Mouse (Mus musculus): ENCODE measurements around the gene Arl8b. TPM values are rescaled to one million over a fixed set of nuclear protein-coding genes. Genes with fewer than 3 reads are reported as not detected.

Arl8b gene
- total and polyA plus RNA-seq, 2 experiments from 2014 or later = 75.9 to 97.6 TPM

GRCm38 (mm10) chr6:108772913-108773312 is 10.0 kb upstream of the Arl8b start:
- Histone ChIP-seq H3K36me3 (ENCODE audit: insufficient read depth) (no peaks in the 10 kb centered on the region), H3K4me3 (ENCODE audit: low read depth, low read length) (no peak overlapping the region), H3K9ac (no peak overlapping the region), H3K4me2 (ENCODE audit: low read depth) (no peak overlapping the region), H3K4me1 (ENCODE audit: insufficient read depth) (no peaks in the 10 kb centered on the region), H3K27ac (ENCODE audit: low read depth, low read length) (no peak overlapping the region), H3K9me3 (ENCODE audit: low read length) (no peaks in the 10 kb centered on the region), H3K27me3 (ENCODE audit: insufficient read depth, low read length) (no peaks in the 10 kb centered on the region)
- ATAC-seq = peak; percentile 86
- 15% methylated on average over 9 of the region's 9 CpGs for WGBS
- DNase-seq = peak; percentile 85
- peak; percentile 88 for TF ChIP-seq CTCF (IDR thresholded peaks at IDR 0.05; ENCODE audit: low read depth)

- DNase-seq (no peak), ATAC-seq (no peak)
- TF ChIP-seq CTCF (IDR thresholded peaks at IDR 0.05; ENCODE audit: low read depth) = no peak
- Histone ChIP-seq H3K9ac (no peak overlapping the region), H3K27ac (ENCODE audit: low read depth, low read length) (no peak overlapping the region), H3K9me3 (ENCODE audit: low read length) (no peaks in the 10 kb centered on the region), H3K4me3 (ENCODE audit: low read depth, low read length) (no peak overlapping the region), H3K4me2 (ENCODE audit: low read depth) (no peak overlapping the region), H3K4me1 (ENCODE audit: insufficient read depth) (no peaks in the 10 kb centered on the region), H3K36me3 (ENCODE audit: insufficient read depth) (no peaks in the 10 kb centered on the region), H3K27me3 (ENCODE audit: insufficient read depth, low read length) (no peaks in the 10 kb centered on the region)
- WGBS = 78% methylated on average over 6 of the region's 6 CpGs
Measured at GRCm38 (mm10) chr6:108773480-108773879, 9.4 kb upstream of the Arl8b start.

- H3K4me2 ChIP-seq (ENCODE audit: low read depth) = no peak overlapping the region
- H3K9ac ChIP-seq = no peak overlapping the region
- no peak for TF ChIP-seq CTCF (IDR thresholded peaks at IDR 0.05; ENCODE audit: low read depth)
- H3K27me3 ChIP-seq (ENCODE audit: insufficient read depth, low read length) = no peaks in the 10 kb centered on the region
- H3K4me3 ChIP-seq (ENCODE audit: low read depth, low read length) = no peak overlapping the region
- DNase-seq (no peak), ATAC-seq (no peak)
- H3K9me3 ChIP-seq (ENCODE audit: low read length) = no peaks in the 10 kb centered on the region
- H3K4me1 ChIP-seq (ENCODE audit: insufficient read depth) = no peaks in the 10 kb centered on the region
- H3K27ac ChIP-seq (ENCODE audit: low read depth, low read length) = no peak overlapping the region
- no peaks in the 10 kb centered on the region for H3K36me3 ChIP-seq (ENCODE audit: insufficient read depth)
Measured at GRCm38 (mm10) chr6:108776274-108776673, 6.6 kb upstream of the Arl8b start.

GRCm38 (mm10) chr6:108777560-108778287 is 5.2 kb upstream of the Arl8b start:
- WGBS = 78% methylated on average over 8 of the region's 8 CpGs
- Histone ChIP-seq H3K9ac (no peak overlapping the region), H3K36me3 (ENCODE audit: insufficient read depth) (no peaks in the 10 kb centered on the region), H3K9me3 (ENCODE audit: low read length) (no peaks in the 10 kb centered on the region), H3K27ac (ENCODE audit: low read depth, low read length) (no peak overlapping the region), H3K4me3 (ENCODE audit: low read depth, low read length) (no peak overlapping the region), H3K4me1 (ENCODE audit: insufficient read depth) (no peaks in the 10 kb centered on the region), H3K4me2 (ENCODE audit: low read depth) (no peak overlapping the region), H3K27me3 (ENCODE audit: insufficient read depth, low read length) (no peaks in the 10 kb centered on the region)
- no peak for TF ChIP-seq CTCF (IDR thresholded peaks at IDR 0.05; ENCODE audit: low read depth)
- no peak for ATAC-seq
- DNase-seq = no peak

- H3K27ac ChIP-seq (ENCODE audit: low read depth, low read length) = no peak overlapping the region
- WGBS = 70% methylated on average over 5 of the region's 5 CpGs
- H3K9ac ChIP-seq = no peak overlapping the region
Measured at GRCm38 (mm10) chr6:108778399-108778798, 4.5 kb upstream of the Arl8b start.

GRCm38 (mm10) chr6:108781865-108782264 is 1.0 kb upstream of the Arl8b start:
- Histone ChIP-seq H3K36me3 (ENCODE audit: insufficient read depth) (no peaks in the 10 kb centered on the region), H3K4me1 (ENCODE audit: insufficient read depth) (peaks cover 11% of the 10 kb centered on the region), H3K4me3 (ENCODE audit: low read depth, low read length) (no peak overlapping the region), H3K9ac (no peak overlapping the region), H3K27me3 (ENCODE audit: insufficient read depth, low read length) (no peaks in the 10 kb centered on the region), H3K4me2 (ENCODE audit: low read depth) (no peak overlapping the region), H3K9me3 (ENCODE audit: low read length) (no peaks in the 10 kb centered on the region), H3K27ac (ENCODE audit: low read depth, low read length) (no peak overlapping the region)
- no peak for TF ChIP-seq CTCF (IDR thresholded peaks at IDR 0.05; ENCODE audit: low read depth)
- WGBS = 65% methylated on average over 6 of the region's 6 CpGs
- ATAC-seq = no peak
- no peak for DNase-seq

More at GRCm38 (mm10) chr6:108778399-108778798, 4.5 kb upstream of the Arl8b start:
- no peak overlapping the region for H3K4me3 ChIP-seq (ENCODE audit: low read depth, low read length)
- no peak for TF ChIP-seq CTCF (IDR thresholded peaks at IDR 0.05; ENCODE audit: low read depth)
- H3K36me3 ChIP-seq (ENCODE audit: insufficient read depth) = no peaks in the 10 kb centered on the region
- ATAC-seq (no peak), DNase-seq (no peak)
- no peaks in the 10 kb centered on the region for H3K27me3 ChIP-seq (ENCODE audit: insufficient read depth, low read length)
- no peaks in the 10 kb centered on the region for H3K9me3 ChIP-seq (ENCODE audit: low read length)
- no peak overlapping the region for H3K4me2 ChIP-seq (ENCODE audit: low read depth)
- H3K4me1 ChIP-seq (ENCODE audit: insufficient read depth) = no peaks in the 10 kb centered on the region

- WGBS = 1% methylated on average over 52 of the region's 57 CpGs
- H3K9me3 ChIP-seq (ENCODE audit: low read length) = no peaks in the 10 kb centered on the region
- H3K27ac ChIP-seq (ENCODE audit: low read depth, low read length) = peak overlapping the region; percentile 91
- peak overlapping the region; percentile 100 for H3K4me3 ChIP-seq (ENCODE audit: low read depth, low read length)
- no peaks in the 10 kb centered on the region for H3K36me3 ChIP-seq (ENCODE audit: insufficient read depth)
- peak overlapping the region; percentile 98 for H3K9ac ChIP-seq
- H3K4me2 ChIP-seq (ENCODE audit: low read depth) = peak overlapping the region; percentile 63
- peaks cover 11% of the 10 kb centered on the region for H3K4me1 ChIP-seq (ENCODE audit: insufficient read depth)
- ATAC-seq = peak; percentile 64
- TF ChIP-seq CTCF (IDR thresholded peaks at IDR 0.05; ENCODE audit: low read depth) = no peak; the same call in 1 of the 2 replicates
- H3K27me3 ChIP-seq (ENCODE audit: insufficient read depth, low read length) = no peaks in the 10 kb centered on the region
- DNase-seq = peak; percentile 62
Measured at GRCm38 (mm10) chr6:108783184-108783881, 434 bp downstream of the Arl8b start.
